ENCODE assay signal across 9 mouse cellular contexts in the genomic region with DNA sequence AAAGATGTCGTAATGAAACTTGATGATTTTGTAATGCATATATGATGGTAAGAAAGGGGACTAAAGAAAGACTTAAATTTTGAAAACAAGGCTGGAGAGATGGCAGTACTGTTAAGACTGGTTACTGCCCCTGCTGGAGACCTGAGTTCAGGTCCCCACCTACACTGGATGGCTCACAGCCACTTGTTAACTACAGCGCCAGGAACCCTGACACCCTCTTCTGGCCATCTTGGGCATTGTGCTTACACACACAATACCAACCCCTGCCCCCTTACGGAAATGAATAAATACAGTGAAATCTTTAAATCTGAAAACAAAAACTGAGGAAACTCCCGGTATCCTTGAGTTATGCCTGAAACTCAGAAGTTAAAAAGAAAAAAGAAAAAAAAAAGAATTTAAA.
DNase-seq lines count a peak whose midpoint lies in the region; ATAC-seq and TF ChIP-seq lines count a peak whose summit lies in the region.
"Had no signal": no experiment of that assay in that cellular context is flagged by ENCODE, and none has a peak within 500 bp of the region (broad histone marks: within the 10 kb centered on the region; RNA-seq: fewer than 3 reads in every experiment).

No protein-coding gene starts in this region.

- H3K4me1 ChIP-seq in heart, adult 2 months (ENCODE audit: control insufficient read depth, insufficient read depth, low read length), result no peaks in the 10 kb centered on the region
- H3K4me1 ChIP-seq in heart, embryonic 12.5 days (replicated peaks), result peaks cover 17% of the 10 kb centered on the region
- peaks cover 11% of the 10 kb centered on the region for H3K4me1 ChIP-seq in testis, adult 2 months (ENCODE audit: control insufficient read depth, insufficient read depth, low read length)
- peaks cover 6% of the 10 kb centered on the region; the same call in 1 of the 2 replicates for H3K4me1 ChIP-seq in forebrain, embryonic 16.5 days (replicated peaks; ENCODE audit: control insufficient read depth, insufficient read depth, low read length)
- H3K4me1 ChIP-seq: intestine, embryonic 15.5 days had no signal

- WGBS in heart, adult 2 months, result 67% methylated on average over 4 of the region's 4 CpGs
- 81% methylated on average over 4 of the region's 4 CpGs for WGBS in heart, embryonic 12.5 days
- WGBS in forebrain, embryonic 16.5 days, result 77% methylated on average over 4 of the region's 4 CpGs

- no peaks in the 10 kb centered on the region for H3K79me2 ChIP-seq in heart, adult 2 months (replicated peaks; ENCODE audit: control insufficient read depth, insufficient read depth, low read length)

- no peak overlapping the region for H3K4me2 ChIP-seq in heart, embryonic 12.5 days
- no peak overlapping the region for H3K4me2 ChIP-seq in forebrain, embryonic 16.5 days (ENCODE audit: low read length)
- H3K4me2 ChIP-seq: intestine, embryonic 15.5 days had no signal

- H3K27ac ChIP-seq in heart, adult 2 months, result no peak overlapping the region
- H3K27ac ChIP-seq in heart, embryonic 12.5 days (ENCODE audit: poor library complexity, severe bottlenecking), result no peak overlapping the region
- H3K27ac ChIP-seq in testis, adult 2 months (ENCODE audit: control insufficient read depth, insufficient read depth, low read depth, low read length), result no peak overlapping the region
- no peak overlapping the region for H3K27ac ChIP-seq in forebrain, embryonic 16.5 days (ENCODE audit: low read length)
- H3K27ac ChIP-seq: intestine, embryonic 15.5 days had no signal

- TF ChIP-seq POLR2A in heart, adult 2 months (IDR thresholded peaks at IDR 0.05; ENCODE audit: insufficient read depth, low read depth, low read length), result no peak
- TF ChIP-seq POLR2A in testis, adult 2 months (IDR thresholded peaks at IDR 0.05; ENCODE audit: control insufficient read depth, low read depth, low read length), result no peak

- no peak for DNase-seq in heart, adult 2 months
- no peak for DNase-seq in testis, postnatal 14 days (ENCODE audit: low spot score)
- peak; percentile 56 for DNase-seq in cerebellum, adult 9-10 months
- DNase-seq in splenic B cell, adult 2 months (ENCODE audit: low read depth, low spot score), result peak; percentile 5
- DNase-seq in layer of hippocampus, adult 9-11 months, result no peak

- intact Hi-C loops in heart, adult 2 months (cut with DNase I), result no loop called here

- no peak for ATAC-seq in heart, embryonic 12.5 days (ENCODE audit: insufficient number of reproducible peaks, low FRiP score)
- no peak for ATAC-seq in forebrain, embryonic 16.5 days
- ATAC-seq: intestine, embryonic 15.5 days had no signal

- H3K9ac ChIP-seq in heart, adult 2 months (ENCODE audit: low read depth, low read length), result no peak overlapping the region
- H3K9ac ChIP-seq in heart, embryonic 12.5 days, result no peak overlapping the region
- no peak overlapping the region for H3K9ac ChIP-seq in forebrain, embryonic 16.5 days (replicated peaks; ENCODE audit: low read depth, low read length)
- H3K9ac ChIP-seq: intestine, embryonic 15.5 days had no signal

- H3K27me3 ChIP-seq in heart, adult 2 months (ENCODE audit: control insufficient read depth, insufficient read depth, low read length), result no peaks in the 10 kb centered on the region
- no peaks in the 10 kb centered on the region; the same call in 1 of the 2 replicates for H3K27me3 ChIP-seq in heart, embryonic 12.5 days (replicated peaks)
- H3K27me3 ChIP-seq in testis, adult 2 months (ENCODE audit: control insufficient read depth, insufficient read depth, low read length), result no peaks in the 10 kb centered on the region
- no peaks in the 10 kb centered on the region for H3K27me3 ChIP-seq in splenic B cell, adult 2 months (ENCODE audit: control insufficient read depth, insufficient read depth, low read length, poor library complexity, severe bottlenecking)
- no peaks in the 10 kb centered on the region for H3K27me3 ChIP-seq in forebrain, embryonic 16.5 days (replicated peaks; ENCODE audit: control insufficient read depth, insufficient read depth, low read length)
- H3K27me3 ChIP-seq: intestine, embryonic 15.5 days had no signal

- H3K9me3 ChIP-seq in heart, embryonic 12.5 days (replicated peaks), result no peaks in the 10 kb centered on the region
- H3K9me3 ChIP-seq in forebrain, embryonic 16.5 days (ENCODE audit: control insufficient read depth, low read length), result no peaks in the 10 kb centered on the region
- H3K9me3 ChIP-seq: intestine, embryonic 15.5 days had no signal

- peak; percentile 44 for TF ChIP-seq CTCF in heart, adult 2 months (IDR thresholded peaks at IDR 0.05)
- TF ChIP-seq CTCF in testis, adult 2 months (IDR thresholded peaks at IDR 0.05; ENCODE audit: control insufficient read depth, insufficient read depth, insufficient replicate concordance, low read depth, low read length), result peak; percentile 28; the same call in 1 of the 2 replicates

- TF ChIP-seq EP300 in heart, adult 2 months (IDR thresholded peaks at IDR 0.05; ENCODE audit: insufficient read depth, low read depth, low read length), result no peak

- H3K4me3 ChIP-seq in heart, adult 2 months, result no peak overlapping the region
- no peak overlapping the region for H3K4me3 ChIP-seq in heart, embryonic 12.5 days
- H3K4me3 ChIP-seq in testis, adult 2 months (ENCODE audit: control insufficient read depth, low read depth, low read length), result no peak overlapping the region
- no peak overlapping the region for H3K4me3 ChIP-seq in forebrain, embryonic 16.5 days (replicated peaks; ENCODE audit: low read length)
- H3K4me3 ChIP-seq: intestine, embryonic 15.5 days had no signal

- H3K36me3 ChIP-seq in heart, adult 2 months (ENCODE audit: control insufficient read depth, insufficient read depth, low read length), result no peaks in the 10 kb centered on the region
- no peaks in the 10 kb centered on the region for H3K36me3 ChIP-seq in heart, embryonic 12.5 days
- H3K36me3 ChIP-seq in testis, adult 2 months (ENCODE audit: control insufficient read depth, insufficient read depth, low read length), result no peaks in the 10 kb centered on the region
- no peaks in the 10 kb centered on the region for H3K36me3 ChIP-seq in splenic B cell, adult 2 months (ENCODE audit: control insufficient read depth, insufficient read depth, low read length, poor library complexity, severe bottlenecking)
- no peaks in the 10 kb centered on the region for H3K36me3 ChIP-seq in forebrain, embryonic 16.5 days (ENCODE audit: control insufficient read depth, insufficient read depth)
- H3K36me3 ChIP-seq: intestine, embryonic 15.5 days had no signal

Comparison
In these comparisons a context has a peak if more than half of its experiments do, and no peak if none do; other contexts are left out.
1. DNase-seq: peak in cerebellum, adult 9-10 months (single experiment) and splenic B cell, adult 2 months (single experiment); none in heart, adult 2 months (0 of 2), testis, postnatal 14 days (single experiment) and layer of hippocampus, adult 9-11 months (single experiment).